Mouse (Mus musculus): ENCODE measurements at regions not wholly inside any gene's neighbourhood (a gene's known extent, or its start where the extent isn't known, plus 50 kb on each side); places are given as distances from the start of the nearest gene placed in this dataset.

DNA sequence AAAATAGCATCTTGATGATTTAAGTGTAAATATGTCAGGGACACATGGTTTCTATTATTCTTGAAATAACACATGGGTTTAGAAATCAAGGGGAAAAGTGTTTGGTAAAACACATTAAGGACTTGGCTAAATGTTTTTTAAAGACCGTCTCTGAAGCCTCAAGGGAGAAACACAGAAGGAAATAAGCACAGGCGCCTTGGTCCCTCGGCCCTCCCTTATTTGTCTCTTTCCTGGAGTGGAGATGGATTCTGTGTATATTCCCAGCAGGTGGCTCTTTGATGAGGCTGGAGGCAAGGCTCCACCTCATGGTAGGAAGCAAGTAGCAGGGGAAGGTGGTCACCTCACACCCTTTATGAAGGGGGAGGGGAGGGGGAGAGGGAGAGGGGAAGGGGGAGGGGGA lies 122.6 kb downstream of the Gas1 start:
- WGBS, result 40% methylated on average over 3 of the region's 3 CpGs
- no peak overlapping the region for H3K9ac ChIP-seq
- ATAC-seq (ENCODE audit: extremely low read depth, insufficient number of reproducible peaks, low FRiP score, low TSS enrichment), result no peak

DNA sequence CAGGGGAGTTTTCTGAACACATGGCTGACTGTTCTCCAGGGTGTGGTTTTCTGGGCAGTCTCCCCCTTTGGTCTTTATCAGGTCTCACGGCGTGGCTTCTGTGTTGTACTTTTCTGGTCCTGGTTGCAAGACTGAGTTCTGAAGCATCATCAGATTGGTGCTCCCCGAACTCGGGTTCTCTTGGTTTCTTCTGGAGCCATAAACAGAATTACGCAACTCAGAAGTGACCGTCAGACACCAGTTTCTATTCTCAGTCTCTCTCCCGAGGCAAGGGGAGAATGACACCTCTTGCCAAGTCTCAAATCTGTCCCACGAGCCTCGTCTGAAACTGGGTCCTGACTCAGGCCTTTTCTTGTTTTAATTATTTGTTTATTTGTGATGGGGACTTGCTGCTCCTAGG lies 123.1 kb downstream of the Gas1 start:
- Histone ChIP-seq H3K4me3 (no peak overlapping the region), H3K4me1 (no peaks in the 10 kb centered on the region; the same call in 1 of the 2 replicates), H3K9ac (no peak overlapping the region), H3K27ac (replicated peaks) (no peak overlapping the region), H3K36me3 (no peaks in the 10 kb centered on the region), H3K9me3 (no peaks in the 10 kb centered on the region), H3K27me3 (replicated peaks) (no peaks in the 10 kb centered on the region), H3K4me2 (no peak overlapping the region)
- 55% methylated on average over 9 of the region's 9 CpGs for WGBS
- ATAC-seq (ENCODE audit: extremely low read depth, insufficient number of reproducible peaks, low FRiP score, low TSS enrichment), result no peak

More for the DNA sequence above, 122.6 kb downstream of the Gas1 start:
- H3K9me3 ChIP-seq, result no peaks in the 10 kb centered on the region
- H3K27ac ChIP-seq (replicated peaks), result no peak overlapping the region
- no peak overlapping the region for H3K4me3 ChIP-seq
- no peaks in the 10 kb centered on the region for H3K27me3 ChIP-seq (replicated peaks)
- no peaks in the 10 kb centered on the region; the same call in 1 of the 2 replicates for H3K4me1 ChIP-seq
- H3K4me2 ChIP-seq, result no peak overlapping the region
- H3K36me3 ChIP-seq, result no peaks in the 10 kb centered on the region

DNA sequence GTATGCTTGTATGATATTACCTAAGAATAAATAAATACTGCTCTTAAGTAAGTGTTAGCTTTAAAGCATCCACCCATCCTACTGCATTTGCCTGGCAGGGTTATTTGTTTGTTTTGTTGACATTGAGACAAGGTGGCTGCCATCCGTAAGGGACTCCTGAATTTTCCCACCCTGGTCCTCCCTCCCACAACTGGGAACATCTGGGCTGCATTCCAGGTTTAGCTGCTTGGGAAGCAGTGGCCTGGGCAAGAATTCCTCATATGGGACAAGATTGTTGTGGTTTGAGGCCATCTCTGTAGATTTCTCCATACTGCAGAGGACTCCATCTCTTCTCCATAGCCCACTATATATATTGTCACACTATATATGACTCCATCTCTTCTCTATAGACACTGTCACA lies 125.3 kb downstream of the Gas1 start:
- H3K4me2 ChIP-seq, result no peak overlapping the region
- no peak overlapping the region for H3K4me3 ChIP-seq
- H3K27me3 ChIP-seq (replicated peaks), result no peaks in the 10 kb centered on the region
- WGBS, result 63% methylated on average over 1 of the region's 1 CpGs
- H3K9me3 ChIP-seq, result no peaks in the 10 kb centered on the region
- no peak overlapping the region for H3K9ac ChIP-seq
- H3K4me1 ChIP-seq, result peaks cover 20% of the 10 kb centered on the region
- ATAC-seq (ENCODE audit: extremely low read depth, insufficient number of reproducible peaks, low FRiP score, low TSS enrichment), result no peak
- no peak overlapping the region for H3K27ac ChIP-seq (replicated peaks)
- no peaks in the 10 kb centered on the region for H3K36me3 ChIP-seq

DNA sequence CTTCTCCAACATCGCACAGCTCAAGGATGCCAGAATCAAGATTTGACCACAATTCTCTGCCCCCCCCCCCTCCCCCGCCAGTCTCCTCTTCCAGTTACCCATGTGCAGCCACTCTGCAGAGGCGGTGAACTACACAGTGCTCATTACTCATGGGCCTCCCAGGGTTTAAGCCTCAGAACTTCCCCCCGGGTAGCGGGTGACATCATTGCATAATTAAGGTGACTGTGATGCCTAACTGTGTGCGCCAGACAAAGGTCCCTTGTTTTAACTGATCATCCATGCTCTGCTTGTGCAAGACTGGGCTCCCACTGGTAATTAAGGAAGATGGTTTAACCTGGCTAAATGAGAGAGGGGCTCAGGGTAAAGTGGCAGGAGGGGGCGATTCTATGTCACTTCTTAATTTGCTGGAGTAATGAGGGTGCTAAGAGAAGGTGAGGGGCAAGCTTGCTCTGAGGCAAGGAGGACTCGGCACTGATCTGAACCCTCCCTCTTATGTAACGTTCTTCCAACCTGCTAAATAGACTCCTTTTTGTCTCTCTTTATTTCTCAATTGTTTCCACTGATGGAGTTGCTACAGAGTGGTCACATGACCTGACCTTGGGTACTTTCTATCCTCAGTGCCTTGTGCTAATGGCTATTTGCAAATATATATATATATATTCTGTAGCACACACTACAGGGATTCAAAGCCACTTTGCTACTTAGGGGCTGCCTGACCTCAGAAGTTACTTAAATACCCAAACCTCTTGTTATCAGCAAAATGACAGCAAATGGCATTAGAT lies 126.2 kb downstream of the Gas1 start:
- ATAC-seq (ENCODE audit: extremely low read depth, insufficient number of reproducible peaks, low FRiP score, low TSS enrichment), result no peak

DNA sequence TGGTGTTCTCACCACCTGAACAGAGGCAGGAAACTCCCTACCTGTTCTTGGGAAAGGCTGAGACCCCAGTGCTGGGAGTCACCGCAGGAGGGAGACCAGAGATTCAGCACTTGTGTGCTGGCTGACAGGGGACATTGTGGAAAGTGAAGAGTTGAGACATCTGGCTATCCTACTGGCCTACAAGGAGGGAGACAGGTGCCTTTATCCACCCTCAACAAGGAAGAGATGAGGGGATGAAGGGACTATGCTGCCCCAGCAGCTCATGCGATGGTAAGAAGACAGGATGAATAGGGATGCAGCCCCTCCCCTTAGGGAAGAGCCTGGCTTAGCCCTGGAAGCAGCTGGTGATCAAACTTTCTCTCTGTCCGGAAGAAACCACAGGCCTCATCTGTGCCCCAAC lies 127.5 kb downstream of the Gas1 start:
- ATAC-seq (ENCODE audit: extremely low read depth, insufficient number of reproducible peaks, low FRiP score, low TSS enrichment), result no peak
- H3K4me1 ChIP-seq, result peaks cover 35% of the 10 kb centered on the region
- no peak overlapping the region for H3K27ac ChIP-seq (replicated peaks)
- no peaks in the 10 kb centered on the region for H3K9me3 ChIP-seq
- no peak overlapping the region for H3K4me3 ChIP-seq
- no peak overlapping the region for H3K4me2 ChIP-seq
- no peak overlapping the region for H3K9ac ChIP-seq
- H3K36me3 ChIP-seq, result no peaks in the 10 kb centered on the region
- H3K27me3 ChIP-seq (replicated peaks), result no peaks in the 10 kb centered on the region
- 75% methylated on average over 3 of the region's 3 CpGs for WGBS

More for the DNA sequence above, 126.2 kb downstream of the Gas1 start:
- Histone ChIP-seq H3K9me3 (no peaks in the 10 kb centered on the region), H3K4me3 (no peak overlapping the region), H3K4me2 (no peak overlapping the region), H3K27me3 (replicated peaks) (no peaks in the 10 kb centered on the region), H3K36me3 (no peaks in the 10 kb centered on the region), H3K4me1 (peaks cover 23% of the 10 kb centered on the region), H3K27ac (replicated peaks) (no peak overlapping the region), H3K9ac (no peak overlapping the region)
- 59% methylated on average over 9 of the region's 9 CpGs for WGBS

DNA sequence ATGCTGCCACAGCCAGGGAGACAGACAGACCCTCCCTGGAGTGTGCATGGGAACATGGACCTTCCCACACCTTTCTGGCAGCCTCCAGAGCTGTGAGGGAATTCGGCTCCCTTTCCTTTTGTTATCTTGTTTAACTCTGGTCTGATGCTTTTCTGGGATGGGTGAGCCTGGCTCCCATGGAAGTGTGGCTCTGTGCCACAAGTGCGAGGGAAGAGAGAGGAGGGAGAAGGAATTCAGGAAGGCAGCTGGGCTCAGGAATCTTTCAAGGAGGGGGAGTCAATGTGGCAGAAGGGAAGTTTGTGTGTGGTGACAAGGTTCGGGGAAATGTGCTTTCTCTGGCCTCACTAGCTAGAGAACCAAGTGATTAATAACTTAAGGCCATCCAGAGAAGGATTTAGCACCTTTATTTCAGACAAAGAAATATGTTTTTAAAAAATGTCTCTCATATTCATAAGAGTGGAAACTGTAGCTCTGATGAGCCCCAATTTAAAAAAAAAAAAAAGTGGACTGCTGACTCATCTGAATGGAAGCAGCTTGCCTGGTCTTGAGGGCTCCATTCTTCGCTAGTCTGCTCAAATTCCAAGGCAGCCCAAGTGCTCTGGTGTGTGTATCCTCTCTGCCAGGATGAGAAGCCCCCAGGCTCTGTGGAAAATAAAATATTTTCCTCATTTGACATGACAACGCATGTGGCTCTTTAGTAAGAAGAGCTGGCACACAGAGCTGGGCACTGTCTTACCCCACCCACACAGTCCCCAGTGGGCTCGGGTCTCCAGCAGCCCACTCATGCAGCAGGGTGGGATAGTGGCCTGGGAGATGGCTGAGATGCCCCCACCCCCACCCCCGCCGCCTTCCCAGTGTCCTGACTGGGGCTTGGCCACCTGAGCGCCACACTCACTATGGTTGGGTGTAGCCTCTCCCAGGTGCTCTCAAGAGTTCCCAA lies 129.1 kb downstream of the Gas1 start:
- H3K27ac ChIP-seq (replicated peaks), result peak overlapping the region; percentile 67
- H3K27me3 ChIP-seq (replicated peaks), result no peaks in the 10 kb centered on the region
- peak overlapping the region; percentile 24; the same call in 1 of the 2 replicates for H3K9ac ChIP-seq
- WGBS, result 49% methylated on average over 9 of the region's 9 CpGs
- H3K4me1 ChIP-seq, result peaks cover 42% of the 10 kb centered on the region
- H3K9me3 ChIP-seq, result no peaks in the 10 kb centered on the region
- ATAC-seq (ENCODE audit: extremely low read depth, insufficient number of reproducible peaks, low FRiP score, low TSS enrichment), result peak; percentile 38; the same call in 1 of the 2 replicates
- no peaks in the 10 kb centered on the region for H3K36me3 ChIP-seq
- no peak overlapping the region for H3K4me3 ChIP-seq
- H3K4me2 ChIP-seq, result no peak overlapping the region

DNA sequence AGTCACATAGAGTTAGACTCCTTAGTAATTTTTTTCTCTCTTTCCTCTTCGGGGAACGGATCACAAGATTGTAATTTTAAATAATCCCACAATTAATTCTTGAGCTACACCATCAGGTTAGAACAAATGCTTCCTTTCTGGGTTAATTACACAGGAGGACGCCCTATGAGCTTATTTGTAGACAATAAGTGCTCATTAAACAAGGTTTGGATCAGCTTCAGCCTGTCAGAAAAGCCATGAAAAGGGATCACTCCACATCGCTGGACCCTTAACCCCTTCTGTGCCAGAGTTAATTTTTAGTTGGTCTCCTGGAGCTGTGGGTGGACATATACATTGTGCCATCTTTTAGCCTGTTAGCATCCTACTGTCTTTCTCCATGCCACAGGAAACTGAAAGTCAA lies 131.4 kb downstream of the Gas1 start:
- 58% methylated on average over 4 of the region's 4 CpGs for whole genome bisulfite sequencing
- H3K27ac ChIP-seq (replicated peaks), result no peak overlapping the region
- peaks cover 42% of the 10 kb centered on the region for H3K4me1 ChIP-seq
- H3K36me3 ChIP-seq, result no peaks in the 10 kb centered on the region
- H3K9me3 ChIP-seq, result no peaks in the 10 kb centered on the region
- H3K27me3 ChIP-seq (replicated peaks), result no peaks in the 10 kb centered on the region
- H3K4me3 ChIP-seq, result no peak overlapping the region
- no peak for ATAC-seq (ENCODE audit: extremely low read depth, insufficient number of reproducible peaks, low FRiP score, low TSS enrichment)
- H3K9ac ChIP-seq, result no peak overlapping the region
- H3K4me2 ChIP-seq, result no peak overlapping the region

DNA sequence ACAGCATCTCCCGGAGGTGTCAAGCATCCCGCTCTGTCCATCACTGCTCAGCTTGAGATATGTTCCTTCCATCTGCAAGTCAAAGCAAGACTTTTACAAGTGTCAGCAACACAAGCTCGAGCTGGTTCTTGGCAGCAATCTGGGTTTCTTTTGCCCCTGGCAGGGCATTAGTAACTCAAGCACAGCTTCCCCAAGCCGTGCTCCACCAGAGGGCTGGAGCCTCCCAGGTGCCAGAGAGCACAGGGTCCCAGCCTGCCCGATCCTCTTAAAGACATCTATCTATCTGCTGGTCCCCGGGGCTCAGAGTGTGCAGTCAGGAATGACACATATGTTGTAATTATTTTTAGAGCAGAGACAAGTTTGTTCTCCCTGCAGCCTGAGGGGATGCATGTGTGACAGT lies 132.3 kb downstream of the Gas1 start:
- 23% methylated on average over 6 of the region's 6 CpGs for WGBS
- Histone ChIP-seq H3K9me3 (no peaks in the 10 kb centered on the region), H3K4me3 (no peak overlapping the region), H3K36me3 (no peaks in the 10 kb centered on the region), H3K4me2 (peak overlapping the region; percentile 13), H3K27ac (replicated peaks) (0 out of 2 replicates have a peak overlapping the region, but pooled peaks have one; percentile 21), H3K27me3 (replicated peaks) (no peaks in the 10 kb centered on the region), H3K4me1 (peaks cover 42% of the 10 kb centered on the region), H3K9ac (no peak overlapping the region)
- no peak for ATAC-seq (ENCODE audit: extremely low read depth, insufficient number of reproducible peaks, low FRiP score, low TSS enrichment)

DNA sequence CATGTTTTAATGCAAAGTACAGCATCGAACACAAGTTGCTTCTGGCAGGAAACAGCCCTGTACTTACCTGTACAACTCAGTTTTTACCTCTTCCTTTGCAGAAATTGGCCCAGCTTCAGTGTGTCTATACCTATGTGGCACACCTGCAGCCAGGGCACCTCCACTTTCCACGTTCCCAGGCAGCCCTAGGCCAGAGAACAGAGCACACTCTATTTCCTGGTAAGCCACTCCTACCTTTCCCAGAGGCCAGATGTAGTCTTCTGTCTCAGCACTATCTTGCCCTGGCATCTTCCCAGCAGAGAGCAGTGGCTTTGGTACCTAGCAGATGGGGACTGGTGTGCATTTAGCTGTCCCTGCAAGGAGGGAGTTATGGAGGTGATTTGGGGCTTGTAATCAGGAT lies 134.7 kb downstream of the Gas1 start:
- ATAC-seq (ENCODE audit: extremely low read depth, insufficient number of reproducible peaks, low FRiP score, low TSS enrichment), result no peak
- H3K9me3 ChIP-seq, result no peaks in the 10 kb centered on the region
- peaks cover 28% of the 10 kb centered on the region for H3K4me1 ChIP-seq
- no peaks in the 10 kb centered on the region for H3K27me3 ChIP-seq (replicated peaks)
- H3K27ac ChIP-seq (replicated peaks), result no peak overlapping the region
- 74% methylated on average over 2 of the region's 2 CpGs for WGBS
- no peak overlapping the region for H3K9ac ChIP-seq
- no peaks in the 10 kb centered on the region for H3K36me3 ChIP-seq
- H3K4me2 ChIP-seq, result no peak overlapping the region
- H3K4me3 ChIP-seq, result no peak overlapping the region

DNA sequence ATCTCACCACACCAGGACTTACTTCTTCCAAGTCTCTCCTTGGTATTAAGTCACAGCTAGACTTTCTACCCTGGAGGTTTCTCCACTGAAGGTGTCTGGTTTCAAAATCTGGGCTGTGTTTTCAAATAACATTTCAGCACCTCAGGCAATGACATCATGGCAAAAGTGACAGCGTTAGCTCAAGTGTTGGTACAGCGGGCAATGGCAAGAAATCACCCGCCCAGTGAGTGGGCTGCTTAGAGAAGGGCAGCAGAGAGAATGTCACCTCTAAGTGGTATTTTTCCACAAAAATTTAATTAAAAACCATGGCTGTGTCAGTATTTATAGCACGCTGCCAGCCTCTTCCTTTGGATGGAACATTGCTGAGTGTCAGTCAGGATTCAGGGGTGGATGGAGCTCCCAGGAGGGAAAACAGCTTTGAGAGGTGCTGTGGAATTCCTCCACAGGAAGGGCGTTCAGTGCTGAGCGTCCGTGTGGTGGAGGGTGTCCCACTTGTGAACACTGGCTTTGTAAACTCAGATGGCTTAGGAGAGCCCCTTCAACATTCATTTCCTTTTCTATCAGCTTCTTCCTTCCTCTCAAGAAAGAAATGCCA lies 141.5 kb downstream of the Gas1 start:
- no peak overlapping the region for H3K4me2 ChIP-seq
- peak overlapping the region; percentile 46 for H3K27ac ChIP-seq (replicated peaks)
- H3K9me3 ChIP-seq, result no peaks in the 10 kb centered on the region
- H3K36me3 ChIP-seq, result no peaks in the 10 kb centered on the region
- WGBS, result 40% methylated on average over 7 of the region's 7 CpGs
- no peak for ATAC-seq (ENCODE audit: extremely low read depth, insufficient number of reproducible peaks, low FRiP score, low TSS enrichment)
- H3K4me1 ChIP-seq, result peaks cover 10% of the 10 kb centered on the region
- H3K4me3 ChIP-seq, result no peak overlapping the region
- H3K27me3 ChIP-seq (replicated peaks), result no peaks in the 10 kb centered on the region
- H3K9ac ChIP-seq, result no peak overlapping the region

DNA sequence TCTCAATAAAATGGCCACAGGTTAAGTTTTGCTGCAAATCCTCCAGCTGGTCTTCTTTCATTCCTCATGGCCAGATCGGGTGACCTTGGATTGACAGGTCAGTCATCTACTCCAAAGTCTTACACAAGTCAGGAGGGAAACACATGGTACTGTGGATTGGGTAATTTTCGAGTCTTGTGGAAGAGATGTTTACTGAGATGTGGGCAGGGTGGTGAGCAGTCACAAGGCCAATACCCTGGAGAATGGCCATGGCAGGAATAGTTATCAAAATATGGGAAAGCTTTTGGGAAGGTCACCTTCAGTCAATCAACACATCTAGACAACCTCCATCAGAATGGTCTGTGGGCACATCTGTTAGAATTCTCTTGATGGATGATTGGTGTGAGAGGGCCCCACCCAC lies 144.0 kb downstream of the Gas1 start:
- Histone ChIP-seq H3K27ac (replicated peaks) (no peak overlapping the region), H3K9me3 (no peaks in the 10 kb centered on the region; the same call in 1 of the 2 replicates), H3K9ac (no peak overlapping the region), H3K27me3 (replicated peaks) (no peaks in the 10 kb centered on the region), H3K36me3 (no peaks in the 10 kb centered on the region), H3K4me3 (no peak overlapping the region), H3K4me2 (no peak overlapping the region), H3K4me1 (peaks cover 10% of the 10 kb centered on the region)
- no peak for ATAC-seq (ENCODE audit: extremely low read depth, insufficient number of reproducible peaks, low FRiP score, low TSS enrichment)
- WGBS, result 73% methylated on average over 2 of the region's 2 CpGs
